Mouse (Mus musculus) gastrocnemius, adult 8-10 months (tissue): Measurements from ENCODE around the gene Smok2b. TPM values are rescaled to one million over a fixed set of nuclear protein-coding genes. Genes with fewer than 3 reads are reported as not detected.
"Not testable (repeated sequence)": the region's sequence is repeated elsewhere in the genome, so short reads cannot be mapped to it uniquely, and the experiment has no call there.

Source experiments
- DNase-seq, 2 experiments: peaks; one replicate each; pipeline ENCODE4 v3.0.0; 2022; ENCODE audit warnings: low spot score in 2 of 2
- total RNA-seq, 4 experiments: library from RNA; stranded (reverse); gene quantifications; 2 replicates each; pipeline ENCODE4 v1.2.4; 2022

Smok2b gene
- not detected for total RNA-seq

- not testable (repeated sequence) for DNase-seq
Measured at GRCm38 (mm10) chr17:13229957-13230356, at the start of gene Smok2b. Smok2b (plus strand) TSS chr17:13230257.

DNA sequence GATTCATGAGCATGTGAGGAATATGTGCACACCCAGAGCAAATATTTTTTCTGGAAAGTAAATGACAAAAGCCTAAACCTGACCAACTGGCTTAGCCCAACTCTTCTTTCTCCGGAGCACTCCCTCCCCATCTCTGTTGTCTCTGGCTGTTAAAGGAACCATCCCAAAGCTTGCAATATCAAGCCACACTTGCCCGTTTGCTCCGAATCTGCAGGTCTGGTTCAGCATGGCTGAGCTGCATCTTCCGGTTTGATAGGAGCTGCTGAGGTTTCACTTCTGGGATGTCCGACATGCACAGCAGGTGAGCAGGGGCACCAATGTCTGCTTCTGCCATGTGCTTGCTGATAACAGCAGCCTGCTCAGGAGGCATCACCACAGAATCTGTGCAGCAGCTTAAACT, 49.6 kb upstream of the Smok2b start:
- not testable (repeated sequence) for DNase-seq

GRCm38 (mm10) chr17:13182712-13183111, 47.3 kb upstream of the Smok2b start:
- DNase-seq: not testable (repeated sequence)

- not testable (repeated sequence) for DNase-seq
Measured at GRCm38 (mm10) chr17:13184514-13184913, 45.5 kb upstream of the Smok2b start.

GRCm38 (mm10) chr17:13186541-13186940, 43.5 kb upstream of the Smok2b start:
- not testable (repeated sequence) for DNase-seq

- DNase-seq: not testable (repeated sequence)
Measured at GRCm38 (mm10) chr17:13187621-13188020, 42.4 kb upstream of the Smok2b start.

GRCm38 (mm10) chr17:13188846-13189245, 41.2 kb upstream of the Smok2b start:
- not testable (repeated sequence) for DNase-seq

GRCm38 (mm10) chr17:13190836-13191583, 39.0 kb upstream of the Smok2b start:
- DNase-seq: not testable (repeated sequence)

GRCm38 (mm10) chr17:13196486-13196885, 33.6 kb upstream of the Smok2b start:
- DNase-seq: not testable (repeated sequence)

- not testable (repeated sequence) for DNase-seq
Measured at GRCm38 (mm10) chr17:13198812-13199211, 31.2 kb upstream of the Smok2b start.

- DNase-seq: not testable (repeated sequence)
Measured at GRCm38 (mm10) chr17:13199880-13200409, 30.1 kb upstream of the Smok2b start.

GRCm38 (mm10) chr17:13201551-13201950, 28.5 kb upstream of the Smok2b start:
- DNase-seq: not testable (repeated sequence)

GRCm38 (mm10) chr17:13202453-13203107, 27.5 kb upstream of the Smok2b start:
- DNase-seq: not testable (repeated sequence)

DNA sequence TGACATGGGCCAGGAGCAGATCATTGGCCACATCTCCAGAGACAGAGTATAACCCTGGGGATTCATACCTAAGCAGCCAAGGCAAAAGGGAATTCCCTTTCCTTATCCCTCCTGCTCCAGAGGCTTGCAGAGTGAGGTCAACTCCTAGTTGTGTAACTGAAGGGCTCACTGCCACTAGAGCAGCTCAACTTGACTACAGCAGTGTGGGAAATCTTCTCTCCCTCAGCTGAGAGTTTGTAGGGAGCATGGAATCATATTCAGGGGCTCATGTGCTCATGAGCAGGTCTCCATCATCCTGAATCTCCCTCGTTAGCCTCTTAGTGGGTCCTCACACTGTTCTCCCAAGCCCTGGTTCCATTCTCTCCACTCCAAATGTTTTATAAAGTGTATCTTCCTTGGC, 24.8 kb upstream of the Smok2b start:
- DNase-seq: not testable (repeated sequence)

DNA sequence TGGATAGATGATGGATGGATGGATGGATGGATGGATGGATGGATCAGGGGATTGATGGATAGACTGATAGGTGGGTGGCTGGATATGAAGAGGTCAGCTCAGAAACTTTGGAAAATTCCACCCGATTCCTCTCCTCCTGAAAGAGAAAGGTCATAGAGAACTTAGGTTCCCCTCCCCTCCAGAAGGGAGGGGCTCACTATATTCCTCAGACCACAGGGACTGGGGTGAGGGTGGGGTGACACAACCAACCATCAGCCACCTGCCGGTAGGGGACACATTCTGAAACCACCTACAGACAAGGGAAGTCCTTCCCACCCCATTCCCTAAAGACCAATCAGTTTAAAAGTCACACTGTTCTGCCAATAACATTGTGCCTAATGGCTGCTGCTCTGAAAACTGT, 23.6 kb upstream of the Smok2b start:
- DNase-seq: no peak

DNA sequence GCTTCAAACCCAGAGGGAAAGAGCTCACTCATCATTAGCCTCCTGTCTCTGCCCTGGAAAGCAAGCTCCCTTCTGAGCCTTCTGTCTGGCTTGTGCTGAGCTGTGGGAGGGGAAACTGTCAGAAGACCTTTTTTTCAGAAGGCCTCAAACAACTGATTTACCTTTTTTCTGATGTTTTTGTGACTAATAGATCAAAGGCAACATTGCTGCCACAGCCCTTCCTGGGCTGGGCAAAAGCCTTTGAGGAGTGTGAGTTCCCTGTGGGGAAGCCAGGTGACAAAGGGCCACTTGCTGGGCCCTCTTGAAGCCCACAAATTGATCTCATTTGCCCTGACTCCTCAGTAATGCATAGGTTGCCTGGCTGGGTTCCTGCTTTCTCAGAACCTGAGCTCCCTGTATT, 21.6 kb upstream of the Smok2b start:
- not testable (repeated sequence) for DNase-seq

- DNase-seq: peak; percentile 46 to 61
Measured at GRCm38 (mm10) chr17:13212136-13212850, 17.8 kb upstream of the Smok2b start.

DNA sequence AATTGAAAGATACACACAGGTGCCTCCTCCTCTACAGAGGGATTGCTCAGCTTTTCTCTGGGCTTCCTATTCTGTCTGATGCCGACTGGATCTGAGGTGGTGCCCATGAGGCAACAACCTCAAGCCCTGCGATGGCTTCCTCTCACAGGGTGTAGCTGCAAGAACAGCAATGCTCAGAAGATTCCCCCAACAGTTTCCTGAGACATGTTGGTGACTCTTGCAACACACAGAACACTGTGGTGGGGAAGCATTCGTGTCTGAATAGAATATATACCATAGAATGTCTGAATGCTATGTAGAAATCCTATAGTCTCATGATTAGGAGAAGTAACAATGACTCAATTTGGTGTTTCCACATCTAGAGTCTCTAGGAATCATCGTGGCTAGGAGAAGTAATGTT, 15.9 kb upstream of the Smok2b start:
- DNase-seq: no peak

GRCm38 (mm10) chr17:13215595-13215994, 14.5 kb upstream of the Smok2b start:
- DNase-seq: no peak

GRCm38 (mm10) chr17:13220888-13221287, 9.2 kb upstream of the Smok2b start, which contains the start of gene Smok2a:
Smok2a (plus strand) TSS chr17:13221188.
- no peak for DNase-seq

- DNase-seq: not testable (repeated sequence)
Measured at GRCm38 (mm10) chr17:13221921-13222320, 8.1 kb upstream of the Smok2b start.

GRCm38 (mm10) chr17:13239461-13239860, 9.4 kb downstream of the Smok2b start:
- DNase-seq: not testable (repeated sequence)
